ENCODE assay signal across 8 mouse cellular contexts in the genomic region with DNA sequence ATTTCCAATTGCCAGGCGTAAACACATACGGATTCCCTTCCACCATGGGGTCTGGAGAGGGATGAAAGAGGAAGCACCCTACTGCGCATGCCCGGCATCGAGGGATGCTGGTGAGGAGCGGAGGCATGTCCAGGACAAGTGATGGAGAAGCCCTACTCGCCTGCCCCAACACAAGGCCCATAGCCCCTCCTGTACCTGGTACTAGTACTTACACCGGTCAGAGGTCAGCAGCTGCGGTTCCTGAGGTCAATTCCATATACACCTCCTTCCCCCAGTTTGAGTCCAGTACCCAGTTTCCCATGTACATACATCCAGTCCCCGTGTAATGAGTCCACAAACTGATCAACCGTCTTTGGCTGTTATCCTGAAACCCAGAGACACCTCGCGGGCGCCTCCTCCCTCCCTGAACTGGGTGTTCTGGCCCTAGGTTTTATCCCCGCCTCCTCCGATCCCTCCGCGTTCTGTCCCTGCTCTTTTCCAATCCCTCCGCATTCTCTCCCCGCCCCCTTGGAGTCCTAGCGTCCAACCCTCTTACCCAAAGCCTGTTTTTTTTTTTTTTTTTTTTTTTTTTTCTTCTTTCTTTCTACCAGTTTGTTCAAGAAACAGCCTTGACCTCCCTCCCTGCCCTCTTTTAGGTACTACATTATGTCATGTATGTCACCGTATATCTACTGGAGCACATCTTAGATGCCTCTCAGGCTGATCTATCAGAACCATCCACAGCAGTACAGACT. TPM values are rescaled to one million over a fixed set of nuclear protein-coding genes. Genes with fewer than 3 reads are reported as not detected.
A peak's percentile ranks its signal among the peaks of the same experiment; 100 is the strongest.
DNase-seq lines count a peak whose midpoint lies in the region; ATAC-seq and TF ChIP-seq lines count a peak whose summit lies in the region.

Gene Cpt1c (minus strand): TSS at position 469 of the 734 bp plus-strand sequence.

- H3K79me2 ChIP-seq in C2C12 (ENCODE audit: control insufficient read depth, insufficient read depth), result peaks cover under 1% of the 10 kb centered on the region

- under 1% methylated on average over 22 of the region's 22 CpGs for WGBS in kidney, embryonic 15.5 days
- 2% methylated on average over 22 of the region's 22 CpGs for WGBS in limb, embryonic 14.5 days
- 1% methylated on average over 22 of the region's 22 CpGs for WGBS in midbrain, embryonic 15.5 days
- 3% methylated on average over 22 of the region's 22 CpGs for WGBS in stomach, embryonic 14.5 days

- peak within 1 kb of the TSS; percentile 52 for H3K9ac ChIP-seq in kidney, embryonic 15.5 days
- peak within 1 kb of the TSS; percentile 58 for H3K9ac ChIP-seq in limb, embryonic 14.5 days (ENCODE audit: low read depth, low read length, severe bottlenecking)
- H3K9ac ChIP-seq in midbrain, embryonic 15.5 days, result peak within 1 kb of the TSS; percentile 71
- peak within 1 kb of the TSS; percentile 36 for H3K9ac ChIP-seq in stomach, embryonic 14.5 days (replicated peaks; ENCODE audit: low read depth, low read length)

- no peak for TF ChIP-seq CTCF in C2C12 (IDR thresholded peaks at IDR 0.05; ENCODE audit: control insufficient read depth, insufficient read depth, insufficient read length)

- no peaks in the 10 kb centered on the region for H3K9me3 ChIP-seq in erythroblast, embryonic 14.5 days (ENCODE audit: control insufficient read depth, low read length)
- H3K9me3 ChIP-seq in kidney, embryonic 15.5 days (replicated peaks), result no peaks in the 10 kb centered on the region
- no peaks in the 10 kb centered on the region for H3K9me3 ChIP-seq in limb, embryonic 14.5 days (ENCODE audit: control insufficient read depth, low read length)
- H3K9me3 ChIP-seq in midbrain, embryonic 15.5 days, result no peaks in the 10 kb centered on the region
- H3K9me3 ChIP-seq in stomach, embryonic 14.5 days (ENCODE audit: control insufficient read depth, low read depth, low read length), result no peaks in the 10 kb centered on the region

- H3K4me3 ChIP-seq in C2C12 (ENCODE audit: insufficient read depth, poor library complexity, severe bottlenecking), result no peak within 1 kb of the TSS
- H3K4me3 ChIP-seq in brown adipose tissue, adult 24 weeks (ENCODE audit: insufficient read depth, low read depth, low read length), result peak within 1 kb of the TSS; percentile 59
- peak within 1 kb of the TSS; percentile 52 for H3K4me3 ChIP-seq in erythroblast, embryonic 14.5 days (replicated peaks)
- H3K4me3 ChIP-seq in kidney, embryonic 15.5 days (replicated peaks), result peak within 1 kb of the TSS; percentile 56
- peak within 1 kb of the TSS; percentile 53 for H3K4me3 ChIP-seq in limb, embryonic 14.5 days (replicated peaks; ENCODE audit: low read length)
- H3K4me3 ChIP-seq in midbrain, embryonic 15.5 days, result peak within 1 kb of the TSS; percentile 47
- H3K4me3 ChIP-seq in stomach, embryonic 14.5 days (ENCODE audit: low read depth, low read length), result peak within 1 kb of the TSS; percentile 47

- H3K4me1 ChIP-seq in brown adipose tissue, adult 24 weeks (ENCODE audit: control insufficient read depth, insufficient read depth, insufficient read length, low read length), result no peaks in the 10 kb centered on the region
- H3K4me1 ChIP-seq in erythroblast, embryonic 14.5 days (ENCODE audit: control insufficient read depth), result peaks cover 46% of the 10 kb centered on the region
- H3K4me1 ChIP-seq in kidney, embryonic 15.5 days, result peaks cover 36% of the 10 kb centered on the region
- peaks cover 14% of the 10 kb centered on the region; the same call in 1 of the 2 replicates for H3K4me1 ChIP-seq in limb, embryonic 14.5 days (ENCODE audit: control insufficient read depth, insufficient read depth, low read length)
- peaks cover 41% of the 10 kb centered on the region for H3K4me1 ChIP-seq in midbrain, embryonic 15.5 days
- H3K4me1 ChIP-seq in stomach, embryonic 14.5 days (ENCODE audit: control insufficient read depth, insufficient read depth, low read length), result peaks cover 11% of the 10 kb centered on the region

- peak; percentile 71 to 74 for DNase-seq in heart, adult 9 months (ENCODE audit: low spot score in 2 of 2)
- DNase-seq in limb, embryonic 14.5 days (ENCODE audit: low spot score), result peak; percentile 87

- TF ChIP-seq POLR2A in limb, embryonic 14.5 days (IDR thresholded peaks at IDR 0.05; ENCODE audit: borderline replicate concordance, extremely low read depth, insufficient read depth, insufficient read length), result peak; percentile 25; the same call in 1 of the 2 replicates

- H3K4me2 ChIP-seq in kidney, embryonic 15.5 days, result peak within 1 kb of the TSS; percentile 85
- peak within 1 kb of the TSS; percentile 74 for H3K4me2 ChIP-seq in limb, embryonic 14.5 days (replicated peaks; ENCODE audit: low read depth, low read length, severe bottlenecking)
- peak within 1 kb of the TSS; percentile 84 for H3K4me2 ChIP-seq in midbrain, embryonic 15.5 days
- peak within 1 kb of the TSS; percentile 64 for H3K4me2 ChIP-seq in stomach, embryonic 14.5 days (replicated peaks; ENCODE audit: low read depth, low read length)

- peaks cover 39% of the 10 kb centered on the region for H3K36me3 ChIP-seq in C2C12 (ENCODE audit: control insufficient read depth, insufficient read depth)
- H3K36me3 ChIP-seq in erythroblast, embryonic 14.5 days (ENCODE audit: control insufficient read depth), result peaks cover 43% of the 10 kb centered on the region
- peaks cover 45% of the 10 kb centered on the region for H3K36me3 ChIP-seq in kidney, embryonic 15.5 days
- H3K36me3 ChIP-seq in limb, embryonic 14.5 days (ENCODE audit: control insufficient read depth, insufficient read depth, low read length), result peaks cover 43% of the 10 kb centered on the region
- peaks cover 34% of the 10 kb centered on the region for H3K36me3 ChIP-seq in midbrain, embryonic 15.5 days (replicated peaks)
- peaks cover 36% of the 10 kb centered on the region for H3K36me3 ChIP-seq in stomach, embryonic 14.5 days (ENCODE audit: control insufficient read depth, insufficient read depth, low read length)

- no peak for ATAC-seq in kidney, embryonic 15.5 days (replicated peaks; ENCODE audit: low FRiP score)
- ATAC-seq in limb, embryonic 14.5 days (ENCODE audit: low FRiP score, low read depth), result peak; percentile 48
- peak; percentile 48 for ATAC-seq in midbrain, embryonic 15.5 days (replicated peaks)
- ATAC-seq in stomach, embryonic 14.5 days (ENCODE audit: insufficient number of reproducible peaks, insufficient read depth, low FRiP score, low read depth), result peak; percentile 40; the same call in 1 of the 2 replicates

- no peaks in the 10 kb centered on the region for H3K27me3 ChIP-seq in C2C12 (ENCODE audit: control insufficient read depth, insufficient read depth, insufficient read length)
- H3K27me3 ChIP-seq in erythroblast, embryonic 14.5 days (ENCODE audit: control insufficient read depth), result peaks cover 14% of the 10 kb centered on the region
- H3K27me3 ChIP-seq in kidney, embryonic 15.5 days, result no peaks in the 10 kb centered on the region
- H3K27me3 ChIP-seq in limb, embryonic 14.5 days (ENCODE audit: control insufficient read depth, insufficient read depth, low read length), result no peaks in the 10 kb centered on the region
- H3K27me3 ChIP-seq in midbrain, embryonic 15.5 days (replicated peaks), result no peaks in the 10 kb centered on the region
- H3K27me3 ChIP-seq in stomach, embryonic 14.5 days (ENCODE audit: control insufficient read depth, insufficient read depth, low read length), result no peaks in the 10 kb centered on the region

- H3ac ChIP-seq in C2C12 (ENCODE audit: control insufficient read depth, insufficient read length, low read depth), result peak within 1 kb of the TSS; percentile 42

- H3K27ac ChIP-seq in brown adipose tissue, adult 24 weeks (replicated peaks; ENCODE audit: low read depth, low read length), result no peak within 1 kb of the TSS
- H3K27ac ChIP-seq in kidney, embryonic 15.5 days, result peak within 1 kb of the TSS; percentile 91
- peak within 1 kb of the TSS; percentile 75 for H3K27ac ChIP-seq in limb, embryonic 14.5 days (replicated peaks; ENCODE audit: low read depth, low read length)
- H3K27ac ChIP-seq in midbrain, embryonic 15.5 days, result peak within 1 kb of the TSS; percentile 89
- H3K27ac ChIP-seq in stomach, embryonic 14.5 days (ENCODE audit: low read length), result peak within 1 kb of the TSS; percentile 82

- H3K79me3 ChIP-seq in C2C12 (ENCODE audit: low read depth), result no peaks in the 10 kb centered on the region

TF ChIP-seq in C2C12, 6 proteins besides CTCF, POLR2A, EP300 and RAD21:
- TF ChIP-seq USF1 (IDR thresholded peaks at IDR 0.05; ENCODE audit: low read depth), result no peak
- TF ChIP-seq MYOD1 (IDR thresholded peaks at IDR 0.05; ENCODE audit: control insufficient read depth, insufficient read length, low read depth), result no peak
- TF ChIP-seq FOSL1 (IDR thresholded peaks at IDR 0.05; ENCODE audit: insufficient read depth, low read length, poor library complexity, severe bottlenecking), result no peak
- TF ChIP-seq CEBPB (IDR thresholded peaks at IDR 0.05; ENCODE audit: low read depth), result no peak
- no peak for TF ChIP-seq MYOG (IDR thresholded peaks at IDR 0.05; ENCODE audit: control insufficient read depth, extremely low read depth, insufficient read length)
- TF ChIP-seq MAX (IDR thresholded peaks at IDR 0.05), result no peak

RNA-seq across cellular contexts. Expression of gene Cpt1c, which starts in this region (rescaled TPM):
- polyA plus RNA-seq in C2C12 (2012; fragmentation: generic; extraction: Trizol), result 5.5 TPM
- 0.58 and 0.75 TPM in 2 replicates for polyA plus RNA-seq in brown adipose tissue, adult 24 weeks (2012; ENCODE audit: insufficient read depth, insufficient read length, missing spikeins)
- 0.05 and 0.07 TPM in 2 replicates for polyA plus RNA-seq in erythroblast, embryonic 14.5 days (2012)
- 19.2 and 25.1 TPM in 2 replicates for polyA plus RNA-seq in kidney, embryonic 15.5 days (2015; fragmentation: Nextera tagmentation; extraction: Ambion mirVana)
- 78.9 and 115 TPM in 2 replicates for polyA plus RNA-seq in limb, embryonic 14.5 days (2012; rRNA removed)
- polyA plus RNA-seq in limb, embryonic 14.5 days (2014; fragmentation: Nextera tagmentation; extraction: Ambion mirVana), result 26.3 and 33.6 TPM in 2 replicates
- polyA plus RNA-seq in midbrain, embryonic 15.5 days (2015; fragmentation: Nextera tagmentation; extraction: Ambion mirVana), result 56.5 and 58.2 TPM in 2 replicates
- 24.7 and 25.0 TPM in 2 replicates for polyA plus RNA-seq in stomach, embryonic 14.5 days (2014; fragmentation: Nextera tagmentation; extraction: Ambion mirVana)
